Mouse (Mus musculus) C2C12 (cell line): Measurements from ENCODE around the gene Plin5. TPM values are rescaled to one million over a fixed set of nuclear protein-coding genes. Genes with fewer than 3 reads are reported as not detected.

Experiments
- H3K27me3 ChIP-seq: one replicate; pipeline ENCODE4 v1.6.1; 2011; ENCODE audit not compliant: control insufficient read depth, insufficient read depth, insufficient read length
- H3K36me3 ChIP-seq: one replicate; pipeline ENCODE4 v1.6.1; 2011; ENCODE audit not compliant: control insufficient read depth, insufficient read depth
- H3K4me3 ChIP-seq: one replicate; pipeline ENCODE4 v1.5.1; 2011; ENCODE audit warnings: mild to moderate bottlenecking, control low read depth; ENCODE audit not compliant: poor library complexity, insufficient read depth, severe bottlenecking
- H3K79me2 ChIP-seq: one replicate; pipeline ENCODE4 v1.6.1; 2011; ENCODE audit not compliant: control insufficient read depth, insufficient read depth
- H3K79me3 ChIP-seq: one replicate; pipeline ENCODE4 v1.6.1; 2011; ENCODE audit warnings: low read depth, control low read depth
- H3ac ChIP-seq: one replicate; pipeline ENCODE3; 2011; ENCODE audit warnings: low read depth; ENCODE audit not compliant: control insufficient read depth, insufficient read length
- CEBPB ChIP-seq: IDR thresholded peaks from one replicate; pipeline ENCODE4 v1.6.1; 2011; ENCODE audit warnings: low read depth, mild to moderate bottlenecking, control low read depth, moderate library complexity
- CTCF ChIP-seq: IDR thresholded peaks from one replicate; pipeline ENCODE4 v1.5.1; 2011; ENCODE audit not compliant: control insufficient read depth, insufficient read depth, insufficient read length
- FOSL1 ChIP-seq: IDR thresholded peaks from one replicate; pipeline ENCODE4 v1.8.0; 2011; ENCODE audit warnings: mild to moderate bottlenecking, low read length; ENCODE audit not compliant: poor library complexity, insufficient read depth, severe bottlenecking
- MAX ChIP-seq: IDR thresholded peaks from one replicate; pipeline ENCODE4 v1.6.1; 2011; ENCODE audit warnings: mild to moderate bottlenecking, control low read depth
- MYOD1 ChIP-seq: IDR thresholded peaks from one replicate; pipeline ENCODE4 v1.6.1; 2011; ENCODE audit warnings: low read depth; ENCODE audit not compliant: control insufficient read depth, insufficient read length
- MYOG ChIP-seq: IDR thresholded peaks from one replicate; pipeline ENCODE4 v1.6.1; 2011; ENCODE audit not compliant: control insufficient read depth, insufficient read length; ENCODE audit errors: extremely low read depth
- USF1 ChIP-seq: IDR thresholded peaks from one replicate; pipeline ENCODE4 v1.6.1; 2011; ENCODE audit warnings: low read depth, mild to moderate bottlenecking, control low read depth, moderate library complexity
- polyA plus RNA-seq: library from polyadenylated mRNA; unstranded; fragments of >200 nt; fragmentation: generic; extraction: Trizol; gene quantifications from one replicate; pipeline ENCODE4 v1.2.1, GENCODE M21; 2012; ENCODE audit warnings: missing spikeins

Gene Plin5
- polyA plus RNA-seq, 1 experiment = 0.08 TPM

- no peak overlapping the region for H3K4me3 ChIP-seq
- H3K79me3 ChIP-seq = no peaks in the 10 kb centered on the region
- TF ChIP-seq FOSL1 (no peak), MYOG (no peak), CEBPB (no peak), MYOD1 (no peak), USF1 (no peak), MAX (no peak), CTCF (no peak)
- no peaks in the 10 kb centered on the region for H3K79me2 ChIP-seq
- no peaks in the 10 kb centered on the region for H3K36me3 ChIP-seq
- H3K27me3 ChIP-seq = peaks cover 55% of the 10 kb centered on the region
- H3ac ChIP-seq = no peak overlapping the region
Measured at GRCm38 (mm10) chr17:56137839-56138613, 20.6 kb upstream of the Plin5 start.

GRCm38 (mm10) chr17:56136558-56136957 lies 19.2 kb upstream of the Plin5 start:
- Histone ChIP-seq H3ac (no peak overlapping the region), H3K27me3 (peaks cover 43% of the 10 kb centered on the region), H3K79me3 (no peaks in the 10 kb centered on the region), H3K36me3 (no peaks in the 10 kb centered on the region), H3K79me2 (no peaks in the 10 kb centered on the region), H3K4me3 (no peak overlapping the region)
- no peak for TF ChIP-seq MYOG
- no peak for TF ChIP-seq CTCF
- TF ChIP-seq MYOD1 = no peak

- no peaks in the 10 kb centered on the region for H3K79me3 ChIP-seq
- H3K79me2 ChIP-seq = no peaks in the 10 kb centered on the region
- TF ChIP-seq USF1 = no peak
- TF ChIP-seq MAX = no peak
- no peak for TF ChIP-seq MYOG
- peak; percentile 96 for TF ChIP-seq CTCF
- no peak for TF ChIP-seq CEBPB
- no peak overlapping the region for H3ac ChIP-seq
- no peaks in the 10 kb centered on the region for H3K36me3 ChIP-seq
- no peak overlapping the region for H3K4me3 ChIP-seq
- peaks cover 22% of the 10 kb centered on the region for H3K27me3 ChIP-seq
Measured at GRCm38 (mm10) chr17:56134463-56134971, 17.1 kb upstream of the Plin5 start.

- H3K79me2 ChIP-seq = no peaks in the 10 kb centered on the region
- no peaks in the 10 kb centered on the region for H3K79me3 ChIP-seq
- H3K27me3 ChIP-seq = peaks cover 14% of the 10 kb centered on the region
- H3K36me3 ChIP-seq = no peaks in the 10 kb centered on the region
- H3K4me3 ChIP-seq = no peak overlapping the region
- TF ChIP-seq MYOG (no peak), CEBPB (no peak), CTCF (no peak), MYOD1 (no peak), MAX (no peak), FOSL1 (no peak), USF1 (no peak)
- no peak overlapping the region for H3ac ChIP-seq
Measured at GRCm38 (mm10) chr17:56133457-56134363, 16.3 kb upstream of the Plin5 start.

- H3K4me3 ChIP-seq = no peak overlapping the region
- TF ChIP-seq CTCF (peak; percentile 81), MAX (no peak)
- no peaks in the 10 kb centered on the region for H3K36me3 ChIP-seq
- peaks cover 13% of the 10 kb centered on the region for H3K27me3 ChIP-seq
- H3ac ChIP-seq = no peak overlapping the region
- H3K79me3 ChIP-seq = no peaks in the 10 kb centered on the region
- no peaks in the 10 kb centered on the region for H3K79me2 ChIP-seq
Measured at GRCm38 (mm10) chr17:56132661-56133060, 15.3 kb upstream of the Plin5 start.
